Mouse (Mus musculus) kidney, adult 11 months (tissue): ENCODE measurements around the gene Tm6sf2.
"Not testable (repeated sequence)": the region's sequence is repeated elsewhere in the genome, so short reads cannot be mapped to it uniquely, and the experiment has no call there.

Experiments
- DNase-seq: peaks from one replicate; pipeline ENCODE4 v3.0.0; 2022

Tm6sf2 gene

DNA sequence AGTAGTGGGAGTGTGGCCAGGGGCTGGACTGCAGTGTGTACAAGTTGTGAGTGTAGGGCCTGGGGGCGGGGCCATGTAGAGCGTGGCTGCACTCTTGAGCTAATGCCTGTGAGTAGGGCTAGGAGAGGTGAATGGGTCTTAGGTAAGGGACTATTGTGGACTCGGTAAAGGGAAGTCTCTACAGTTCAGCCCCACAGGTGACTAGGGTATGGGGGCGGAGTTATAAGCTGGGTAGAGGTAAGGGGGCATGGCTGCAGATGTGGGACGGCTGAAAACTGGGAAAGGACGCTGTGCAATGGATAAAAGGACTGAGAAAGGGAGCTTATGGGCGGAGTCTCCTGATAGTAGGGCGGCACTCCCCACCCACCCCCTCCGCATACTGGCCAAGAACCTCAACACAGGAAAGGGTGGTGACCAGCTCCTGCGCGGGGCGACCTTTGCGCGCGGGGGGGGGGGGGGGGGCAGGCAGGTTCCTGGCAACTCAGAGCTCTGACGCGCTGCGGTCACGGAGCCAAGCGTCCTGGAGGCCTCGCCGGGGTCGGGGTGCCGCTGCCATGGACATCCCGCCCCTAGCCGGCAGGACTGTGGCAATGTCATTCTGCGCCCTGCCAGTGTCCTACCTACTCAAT is at the start of gene Tm6sf2:
Gene Tm6sf2 (plus strand): TSS at position 484 of the 629 bp plus-strand sequence.
- DNase-seq: peak; percentile 80

- no peak for DNase-seq
Measured at GRCm38 (mm10) chr8:70023596-70023995, 49.1 kb upstream of the Tm6sf2 start.

GRCm38 (mm10) chr8:70026151-70026550 is 46.6 kb upstream of the Tm6sf2 start:
- DNase-seq: peak; percentile 85

GRCm38 (mm10) chr8:70030255-70030654 is 42.5 kb upstream of the Tm6sf2 start:
- DNase-seq: no peak

DNA sequence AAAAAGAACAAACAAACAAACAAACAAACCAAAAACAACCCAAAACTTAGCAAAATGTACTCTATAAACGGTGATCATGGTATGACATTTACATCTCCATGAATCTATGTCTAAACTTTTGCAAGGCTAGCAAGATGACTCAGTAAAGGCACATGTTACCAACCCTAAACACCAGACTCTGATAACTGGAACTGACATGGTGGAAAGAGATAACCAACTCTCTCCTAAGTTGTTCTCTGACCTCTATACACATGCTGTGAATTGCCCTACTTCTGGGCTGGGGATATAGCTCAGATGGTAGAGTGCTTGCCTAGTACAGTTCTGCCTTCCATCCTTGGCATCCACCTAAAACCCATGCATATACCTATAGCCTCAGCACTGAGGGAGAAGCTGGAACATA is 34.7 kb upstream of the Tm6sf2 start:
- DNase-seq: no peak

- DNase-seq: peak; percentile 11
Measured at GRCm38 (mm10) chr8:70041885-70042546, 30.7 kb upstream of the Tm6sf2 start.

DNA sequence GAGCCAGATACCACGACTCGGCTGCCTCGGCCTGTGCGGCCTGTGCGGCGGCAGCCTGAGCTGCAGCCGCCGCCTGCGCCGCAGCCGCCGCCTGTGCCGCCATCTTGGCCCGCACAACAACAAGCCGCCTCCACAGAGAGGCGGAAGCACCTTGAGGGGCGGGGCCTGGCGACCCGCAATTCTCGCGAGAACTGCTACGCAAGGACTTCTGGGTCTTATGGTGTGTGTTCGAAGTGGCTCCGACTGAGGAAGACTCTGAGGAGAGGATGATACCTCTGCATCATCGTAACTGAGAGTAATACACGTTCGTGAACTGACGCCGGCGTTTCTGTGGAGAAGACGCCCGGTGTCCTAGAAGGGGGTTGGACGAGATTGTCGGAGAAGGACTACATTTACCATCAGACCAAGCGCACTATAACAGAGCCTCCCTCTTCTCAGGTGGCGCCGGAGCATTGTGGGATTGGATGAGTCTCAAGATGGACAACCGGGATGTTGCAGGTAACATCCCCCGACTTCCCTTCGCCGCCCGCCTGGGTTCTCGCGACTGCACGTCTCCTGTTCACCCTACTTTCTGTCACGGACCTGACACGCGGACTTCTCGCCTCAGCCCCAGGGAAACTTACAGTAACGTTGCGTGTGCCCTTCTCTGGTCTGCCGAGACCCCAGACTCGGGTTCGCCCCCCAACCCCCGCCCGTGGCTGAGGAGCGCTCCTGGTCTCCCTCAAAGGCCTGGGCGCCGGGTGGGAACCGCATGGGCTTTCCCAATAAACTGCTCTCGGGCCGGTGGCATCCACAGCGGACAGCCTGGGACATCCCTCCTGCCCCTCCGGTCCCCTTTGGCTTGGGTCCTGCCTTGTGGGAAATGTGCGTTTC is 29.9 kb upstream of the Tm6sf2 start, which contains the start of the genes Mau2 and Sugp1:
Gene Mau2 (minus strand): TSS at position 152 of the 873 bp plus-strand sequence.
Gene Sugp1 (plus strand): TSS at position 231 of the 873 bp plus-strand sequence.
- DNase-seq: peak; percentile 95

DNA sequence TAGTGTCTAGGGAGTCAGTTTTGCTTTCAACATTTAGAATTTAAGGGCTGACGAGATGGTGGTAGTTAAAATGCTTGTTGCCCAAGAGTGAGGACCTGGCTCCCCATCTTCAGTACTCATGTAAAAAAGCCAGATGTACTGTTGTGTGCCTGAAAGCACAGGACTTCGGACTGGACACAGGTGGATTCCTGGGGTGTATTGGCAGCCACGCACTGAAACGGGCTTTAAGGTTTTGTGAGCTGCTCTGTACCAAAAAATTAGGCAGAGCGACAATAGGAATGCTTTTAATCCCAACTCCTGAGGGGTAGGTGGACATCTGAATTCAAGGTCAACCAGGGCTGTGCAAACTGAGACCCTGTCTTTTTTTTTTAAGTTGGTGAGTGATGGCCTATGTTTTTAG is 28.7 kb upstream of the Tm6sf2 start:
- peak; percentile 16 for DNase-seq

DNA sequence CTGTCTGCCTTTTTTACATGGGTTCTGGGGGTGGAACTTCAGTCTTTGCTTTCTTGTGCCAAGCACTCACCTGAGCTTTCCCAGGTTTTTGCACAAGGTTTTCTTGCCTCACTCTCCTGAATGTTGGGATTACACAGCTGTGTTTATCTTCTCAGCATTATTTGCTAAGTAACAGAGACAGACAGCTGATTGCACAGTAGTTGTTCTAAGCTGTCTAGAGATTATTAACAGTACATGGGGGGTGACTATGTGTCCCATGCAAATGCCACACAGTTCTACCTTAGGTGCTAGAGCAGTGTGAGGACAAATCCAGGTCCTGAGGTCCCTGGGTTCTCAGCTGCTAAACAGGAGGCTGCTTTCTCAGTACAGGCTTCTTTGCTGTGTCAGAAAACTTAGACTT is 23.1 kb upstream of the Tm6sf2 start:
- no peak for DNase-seq

DNA sequence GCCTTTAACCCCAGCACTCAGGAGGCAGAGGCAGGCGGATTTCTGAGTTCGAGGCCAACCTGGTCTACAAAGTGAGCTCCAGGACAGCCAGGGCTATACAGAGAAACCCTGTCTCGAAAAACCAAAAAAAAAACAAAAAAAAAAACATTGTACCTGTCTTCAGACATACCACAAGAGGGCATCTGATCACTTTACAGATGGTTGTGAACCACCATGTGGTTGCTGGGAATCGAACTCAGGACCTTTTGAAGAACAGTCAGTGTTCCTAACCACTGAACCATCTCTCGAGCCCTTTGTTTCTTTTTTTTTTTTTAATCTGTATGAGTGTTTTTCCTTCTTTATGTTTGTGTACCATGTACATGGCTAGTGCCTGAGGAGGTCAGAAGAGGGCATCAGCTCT is 22.3 kb upstream of the Tm6sf2 start:
- DNase-seq: not testable (repeated sequence)

DNA sequence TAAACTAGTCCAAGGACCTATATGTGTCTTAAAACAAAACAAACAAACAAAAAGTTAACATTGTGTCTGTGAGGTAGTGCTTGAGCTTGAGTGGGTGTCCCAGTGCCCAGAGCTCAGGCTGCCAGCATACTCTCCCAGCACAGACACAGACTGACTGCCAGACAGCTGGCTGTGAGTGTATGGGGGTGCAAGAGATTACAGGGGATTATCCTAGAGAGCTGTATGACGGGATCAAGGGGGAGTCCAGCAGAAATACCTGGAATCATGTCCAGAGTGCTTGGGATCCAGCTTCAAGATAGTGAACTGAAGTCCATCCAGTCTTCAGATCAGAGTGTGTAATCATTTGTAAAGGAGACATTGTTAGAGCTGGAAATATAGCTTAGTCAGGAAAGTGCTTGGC is 15.0 kb upstream of the Tm6sf2 start:
- no peak for DNase-seq

- peak; percentile 39 for DNase-seq
Measured at GRCm38 (mm10) chr8:70071836-70072440, 786 bp upstream of the Tm6sf2 start.

DNA sequence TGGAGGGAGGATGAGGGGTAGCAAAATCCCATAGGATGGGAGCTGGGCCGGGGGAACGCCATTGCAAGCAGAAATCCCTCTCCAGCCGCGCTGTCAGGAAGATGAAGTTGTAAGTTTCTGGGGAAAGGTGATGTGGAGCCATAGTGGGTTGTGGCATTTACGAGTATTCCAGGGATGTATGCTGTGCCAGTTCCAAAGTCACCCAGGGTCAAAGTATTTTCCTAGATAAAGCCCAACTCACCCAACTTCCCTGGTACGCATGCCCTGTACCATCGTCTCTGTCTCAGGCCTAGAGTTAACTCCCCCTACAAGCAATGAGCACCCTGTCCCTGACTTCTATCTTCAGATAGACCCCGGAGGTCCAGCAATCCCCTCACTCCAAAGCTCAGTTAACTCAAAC is 396 bp downstream of the Tm6sf2 start:
- no peak for DNase-seq

- no peak for DNase-seq
Measured at GRCm38 (mm10) chr8:70073682-70074081, 958 bp downstream of the Tm6sf2 start.

DNA sequence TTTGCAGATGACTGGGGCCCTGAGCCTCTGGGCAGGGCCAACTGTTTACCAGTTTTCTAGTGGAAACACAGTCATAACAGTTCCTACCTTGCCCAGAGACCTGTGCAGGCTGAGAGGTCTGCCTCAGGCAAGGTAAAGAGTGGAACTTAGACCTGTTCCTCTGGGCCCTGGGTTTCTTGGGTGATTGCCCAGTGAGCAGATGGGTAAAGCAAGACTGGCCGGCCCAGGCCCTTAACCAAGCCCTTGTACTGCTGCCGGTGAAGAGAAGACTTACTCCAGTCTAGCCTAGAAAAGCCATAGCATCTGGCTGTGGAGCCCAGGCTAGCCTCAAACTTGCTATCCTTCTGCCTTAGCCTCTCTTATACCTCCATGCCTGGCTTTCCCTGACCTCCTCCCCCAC is 9.3 kb downstream of the Tm6sf2 start:
- no peak for DNase-seq

GRCm38 (mm10) chr8:70083285-70083684 is 10.6 kb downstream of the Tm6sf2 start, which contains the start of gene Hapln4:
TSS of gene Hapln4 (plus strand) at chr8:70083457.
- peak; percentile 28 for DNase-seq

GRCm38 (mm10) chr8:70084191-70085065 is 11.7 kb downstream of the Tm6sf2 start:
- no peak for DNase-seq

DNA sequence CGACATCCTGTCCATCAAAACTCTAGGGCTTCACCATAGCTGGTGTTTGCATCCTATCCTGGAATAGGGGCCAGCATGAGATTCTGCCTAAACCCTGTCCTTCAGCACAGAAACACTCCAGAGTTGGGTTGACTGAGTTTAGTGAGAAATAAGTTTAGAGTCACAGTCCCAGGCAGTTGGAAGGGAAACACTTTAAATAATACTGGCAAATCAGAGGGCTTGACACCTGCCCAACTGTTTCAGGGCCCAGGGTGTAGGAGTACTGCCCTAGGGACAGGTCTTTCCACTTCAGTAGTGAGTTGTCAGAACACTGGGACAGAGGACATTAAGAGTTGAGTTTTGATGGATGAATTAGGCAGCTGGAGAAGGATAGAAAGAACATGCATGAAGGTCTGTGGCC is 13.4 kb downstream of the Tm6sf2 start:
- no peak for DNase-seq

- no peak for DNase-seq
Measured at GRCm38 (mm10) chr8:70087237-70087636, 14.5 kb downstream of the Tm6sf2 start.

DNA sequence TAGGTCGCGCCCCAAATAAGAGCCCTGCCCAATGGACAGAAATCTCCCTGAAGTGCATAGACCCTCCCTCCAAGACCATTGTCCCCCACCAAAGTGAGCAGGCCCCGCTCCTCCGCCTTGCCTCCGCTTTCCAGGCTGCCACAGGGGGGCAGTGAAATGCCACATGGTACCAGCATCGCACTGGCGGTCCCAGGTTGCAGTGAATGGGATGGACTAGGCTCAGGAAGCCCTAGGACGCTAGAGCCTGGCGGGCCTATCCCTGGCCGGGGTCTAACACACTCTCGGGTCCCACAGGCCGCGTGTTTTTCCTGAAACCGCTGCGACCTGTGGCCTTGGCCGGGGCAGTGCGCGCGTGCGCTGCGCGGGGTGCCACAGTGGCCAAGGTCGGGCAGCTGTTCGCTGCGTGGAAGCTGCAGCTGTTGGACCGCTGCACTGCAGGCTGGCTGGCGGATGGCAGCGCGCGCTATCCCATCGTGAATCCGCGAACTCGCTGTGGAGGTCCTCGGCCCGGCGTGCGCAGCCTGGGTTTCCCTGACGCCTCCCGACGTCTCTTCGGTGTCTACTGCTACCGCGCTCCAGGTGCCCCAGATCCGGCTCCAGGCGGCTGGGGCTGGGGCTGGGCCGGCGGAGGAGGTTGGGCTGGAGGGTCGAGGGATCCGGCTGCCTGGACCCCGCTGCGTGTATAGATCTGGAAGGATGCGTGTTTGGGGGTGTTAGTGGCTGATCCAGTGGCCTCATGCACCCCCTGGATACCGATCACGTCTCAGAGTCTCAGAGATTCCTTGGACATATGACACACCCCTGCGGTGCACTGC is 15.3 kb downstream of the Tm6sf2 start:
- no peak for DNase-seq
